Mouse (Mus musculus): ENCODE measurements at regions not wholly inside any gene's neighbourhood (a gene's known extent, or its start where the extent isn't known, plus 50 kb on each side); places are given as distances from the start of the nearest gene placed in this dataset.

DNA sequence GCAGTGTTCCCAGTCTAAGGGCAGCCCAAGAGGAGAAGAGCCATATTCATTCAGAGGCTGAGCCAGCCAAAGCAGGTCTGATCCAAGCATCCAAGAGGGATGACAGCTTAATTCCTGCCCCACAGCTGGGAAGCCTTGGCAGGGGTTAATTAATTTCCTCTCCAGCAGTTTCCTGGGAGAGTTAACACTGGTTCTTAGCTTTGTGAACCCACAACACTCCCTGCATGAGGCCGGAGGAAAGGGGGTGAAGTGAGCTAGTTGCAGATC lies 394.9 kb downstream of the Mllt3 start:
- no peak for ATAC-seq (ENCODE audit: low FRiP score, low read depth)
- 0% methylated on average over 1 of the region's 1 CpGs for WGBS
- H3K27ac ChIP-seq (replicated peaks): 0 out of 2 replicates have a peak overlapping the region, but pooled peaks have one; percentile 8

DNA sequence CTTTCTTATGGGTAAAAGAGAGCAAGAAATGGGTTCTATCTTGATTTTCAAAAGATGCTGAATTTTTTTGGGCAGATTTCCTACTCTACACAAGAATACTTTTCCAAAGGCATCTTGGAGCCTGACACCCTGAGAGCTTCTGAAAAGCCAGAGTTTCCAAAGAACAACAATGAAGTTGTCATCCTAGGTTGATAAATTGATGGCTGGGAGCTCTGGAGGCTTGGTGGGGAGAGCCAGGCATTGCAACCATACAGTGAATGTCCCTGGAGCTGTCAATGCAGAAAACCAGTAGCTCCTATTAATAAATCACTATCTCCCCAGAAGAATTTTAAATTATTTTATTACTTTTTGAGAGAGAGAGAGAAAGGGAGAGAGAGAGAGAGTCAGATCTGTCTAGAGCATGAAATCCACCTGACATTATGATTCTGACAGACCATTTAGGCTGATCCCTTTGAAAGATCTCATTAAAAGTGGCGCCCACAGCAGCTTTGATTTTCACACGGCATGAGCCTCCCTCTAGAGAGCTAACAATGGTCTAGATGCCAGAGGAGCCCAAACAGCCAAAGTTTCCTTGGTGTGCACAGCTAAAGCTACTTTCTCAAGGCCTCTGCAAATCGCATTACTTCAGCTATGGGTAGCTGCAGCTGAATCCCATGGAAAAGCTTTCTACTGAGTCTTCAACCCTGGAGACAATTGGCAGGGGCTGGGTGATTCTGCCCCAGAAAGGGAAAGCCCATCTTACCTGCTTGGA lies 395.4 kb downstream of the Mllt3 start:
- Histone ChIP-seq H3K9me3 (no peaks in the 10 kb centered on the region), H3K4me3 (no peak overlapping the region), H3K4me1 (replicated peaks) (peaks cover 15% of the 10 kb centered on the region), H3K4me2 (no peak overlapping the region), H3K27ac (replicated peaks) (0 out of 2 replicates have a peak overlapping the region, but pooled peaks have one; percentile 8), H3K9ac (no peak overlapping the region), H3K36me3 (no peaks in the 10 kb centered on the region), H3K27me3 (no peaks in the 10 kb centered on the region)
- no peak for ATAC-seq (ENCODE audit: low FRiP score, low read depth)
- WGBS: 20% methylated on average over 3 of the region's 3 CpGs

More for the DNA sequence above, 394.9 kb downstream of the Mllt3 start:
- Histone ChIP-seq H3K9me3 (no peaks in the 10 kb centered on the region), H3K36me3 (no peaks in the 10 kb centered on the region), H3K4me3 (no peak overlapping the region), H3K4me1 (replicated peaks) (peaks cover 15% of the 10 kb centered on the region), H3K27me3 (no peaks in the 10 kb centered on the region), H3K4me2 (no peak overlapping the region), H3K9ac (no peak overlapping the region)

DNA sequence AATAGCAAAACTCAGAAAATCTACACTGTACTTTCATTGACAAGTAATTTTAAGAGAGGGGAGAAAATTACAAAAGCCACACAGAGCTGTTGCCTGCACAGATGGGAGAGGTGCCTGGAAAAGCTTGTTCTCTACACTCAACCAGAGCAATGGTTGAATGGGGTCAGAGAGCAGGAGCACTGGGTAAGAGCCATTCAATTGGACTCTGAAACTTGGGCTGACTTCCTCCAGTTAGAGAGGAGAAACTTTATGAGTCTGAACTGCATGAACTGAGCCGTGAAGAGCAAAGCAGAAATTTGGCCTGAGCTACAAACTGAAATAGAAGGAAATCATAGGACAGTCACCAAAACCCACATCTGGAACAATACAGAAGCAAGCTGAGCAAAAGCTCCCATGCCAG lies 380.8 kb upstream of the Slc24a2 start:
- H3K4me1 ChIP-seq (replicated peaks): no peaks in the 10 kb centered on the region
- H3K27me3 ChIP-seq: no peaks in the 10 kb centered on the region
- H3K9ac ChIP-seq: no peak overlapping the region
- H3K9me3 ChIP-seq: no peaks in the 10 kb centered on the region
- H3K4me3 ChIP-seq: no peak overlapping the region
- no peaks in the 10 kb centered on the region for H3K36me3 ChIP-seq
- no peak overlapping the region for H3K27ac ChIP-seq (replicated peaks)
- 92% methylated on average over 1 of the region's 1 CpGs for WGBS
- H3K4me2 ChIP-seq: no peak overlapping the region
- no peak for ATAC-seq (ENCODE audit: low FRiP score, low read depth)

GRCm38 (mm10) chr4:87593644-87594043 lies 363.4 kb upstream of the Slc24a2 start:
- no peak overlapping the region for H3K4me2 ChIP-seq
- H3K4me3 ChIP-seq: no peak overlapping the region
- no peaks in the 10 kb centered on the region for H3K4me1 ChIP-seq (replicated peaks)
- no peaks in the 10 kb centered on the region for H3K9me3 ChIP-seq
- no peak overlapping the region for H3K9ac ChIP-seq
- H3K36me3 ChIP-seq: no peaks in the 10 kb centered on the region
- ATAC-seq (ENCODE audit: low FRiP score, low read depth): no peak
- WGBS: 88% methylated on average over 3 of the region's 3 CpGs
- no peak overlapping the region for H3K27ac ChIP-seq (replicated peaks)
- no peaks in the 10 kb centered on the region for H3K27me3 ChIP-seq

DNA sequence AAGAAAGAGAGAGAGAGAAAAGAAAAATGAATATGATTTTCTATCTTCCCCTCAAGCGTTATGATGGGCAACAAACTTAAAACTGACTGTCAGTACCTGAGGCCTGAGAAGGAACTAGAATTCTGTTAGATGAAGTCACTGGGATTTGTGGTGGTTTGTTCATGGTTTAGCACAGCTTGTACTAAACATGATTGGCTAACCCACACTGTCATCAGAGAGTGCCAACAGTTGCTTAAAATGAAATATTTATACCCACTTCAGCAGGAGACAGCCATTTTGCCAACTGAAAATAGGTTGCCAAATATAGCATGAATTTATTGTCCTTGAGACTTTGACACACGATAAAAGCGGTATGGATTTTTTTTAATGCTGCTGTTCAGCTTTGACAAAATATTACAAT lies 360.5 kb upstream of the Slc24a2 start:
- no peaks in the 10 kb centered on the region for H3K36me3 ChIP-seq
- H3K4me2 ChIP-seq: no peak overlapping the region
- H3K27me3 ChIP-seq: no peaks in the 10 kb centered on the region
- H3K4me3 ChIP-seq: no peak overlapping the region
- no peak overlapping the region for H3K27ac ChIP-seq (replicated peaks)
- 88% methylated on average over 3 of the region's 3 CpGs for WGBS
- no peak overlapping the region for H3K9ac ChIP-seq
- H3K4me1 ChIP-seq (replicated peaks): no peaks in the 10 kb centered on the region
- no peaks in the 10 kb centered on the region for H3K9me3 ChIP-seq
- no peak for ATAC-seq (ENCODE audit: low FRiP score, low read depth)

- 40% methylated on average over 3 of the region's 3 CpGs for WGBS
- no peak overlapping the region for H3K4me3 ChIP-seq
- H3K27me3 ChIP-seq: no peaks in the 10 kb centered on the region
- no peaks in the 10 kb centered on the region for H3K36me3 ChIP-seq
- no peaks in the 10 kb centered on the region for H3K9me3 ChIP-seq
- no peak overlapping the region for H3K9ac ChIP-seq
- H3K4me2 ChIP-seq: no peak overlapping the region
- H3K27ac ChIP-seq (replicated peaks): no peak overlapping the region
- no peaks in the 10 kb centered on the region for H3K4me1 ChIP-seq (replicated peaks)
- ATAC-seq (ENCODE audit: low FRiP score, low read depth): no peak
These were observed 347.9 kb upstream of the Slc24a2 start for GRCm38 (mm10) chr4:87578164-87578563.

DNA sequence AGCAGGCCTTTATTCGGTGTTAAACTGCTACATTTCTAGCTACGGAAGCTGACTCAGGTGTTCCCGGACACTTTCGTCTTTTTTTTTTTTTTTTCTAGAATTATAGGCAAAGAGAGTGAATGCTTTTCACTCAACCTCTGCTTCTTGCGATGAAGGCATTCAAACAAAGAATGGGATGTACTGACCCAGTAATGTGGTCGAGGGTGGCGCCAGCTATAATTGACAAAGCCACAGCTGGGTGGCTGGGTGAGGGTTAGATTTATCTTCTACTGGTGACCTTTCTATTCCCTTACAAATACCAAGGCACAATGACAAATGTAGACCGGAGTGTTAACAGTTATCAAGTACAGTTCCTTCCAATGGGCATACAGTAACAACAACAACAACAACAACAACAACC lies 340.7 kb upstream of the Slc24a2 start:
- ATAC-seq (ENCODE audit: low FRiP score, low read depth): peak; percentile 39; the same call in 1 of the 2 replicates
- no peak overlapping the region for H3K9ac ChIP-seq
- no peaks in the 10 kb centered on the region for H3K27me3 ChIP-seq
- peak overlapping the region; percentile 50 for H3K27ac ChIP-seq (replicated peaks)
- H3K4me3 ChIP-seq: peak overlapping the region; percentile 14
- H3K36me3 ChIP-seq: no peaks in the 10 kb centered on the region
- peak overlapping the region; percentile 51 for H3K4me2 ChIP-seq
- H3K4me1 ChIP-seq (replicated peaks): peaks cover 16% of the 10 kb centered on the region
- 48% methylated on average over 8 of the region's 8 CpGs for WGBS
- no peaks in the 10 kb centered on the region for H3K9me3 ChIP-seq

- Histone ChIP-seq H3K27ac (replicated peaks) (peak overlapping the region; percentile 50), H3K4me2 (peak overlapping the region; percentile 51), H3K4me3 (peak overlapping the region; percentile 14), H3K9me3 (no peaks in the 10 kb centered on the region), H3K9ac (no peak overlapping the region), H3K4me1 (replicated peaks) (peaks cover 16% of the 10 kb centered on the region), H3K27me3 (no peaks in the 10 kb centered on the region), H3K36me3 (no peaks in the 10 kb centered on the region)
- ATAC-seq (ENCODE audit: low FRiP score, low read depth): peak; percentile 93
- 36% methylated on average over 13 of the region's 13 CpGs for WGBS
These were observed 340.2 kb upstream of the Slc24a2 start for GRCm38 (mm10) chr4:87570470-87570891.

DNA sequence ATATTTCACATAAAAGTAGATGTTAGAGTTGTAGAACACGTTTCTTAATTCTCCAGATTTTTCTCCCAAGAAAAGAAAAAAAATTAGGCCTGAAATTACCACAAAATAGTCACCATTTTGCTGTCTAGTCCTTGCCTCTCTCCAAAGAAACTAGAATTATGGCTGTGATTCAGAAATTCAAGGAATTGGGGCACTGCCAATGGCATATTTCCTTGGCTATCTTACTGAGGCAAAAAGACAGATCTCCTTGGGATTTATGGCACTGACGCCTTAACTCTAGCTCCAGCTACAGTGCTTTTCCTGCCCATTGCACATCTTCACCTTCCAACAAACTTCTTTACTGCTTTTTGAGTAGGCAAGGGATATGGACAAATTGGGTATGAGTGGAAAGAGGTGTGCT lies 336.3 kb upstream of the Slc24a2 start:
- no peaks in the 10 kb centered on the region for H3K36me3 ChIP-seq
- no peak for ATAC-seq (ENCODE audit: low FRiP score, low read depth)
- 80% methylated on average over 2 of the region's 2 CpGs for WGBS
- H3K4me2 ChIP-seq: no peak overlapping the region
- H3K27me3 ChIP-seq: no peaks in the 10 kb centered on the region
- H3K9ac ChIP-seq: no peak overlapping the region
- H3K9me3 ChIP-seq: no peaks in the 10 kb centered on the region
- H3K27ac ChIP-seq (replicated peaks): no peak overlapping the region
- no peak overlapping the region for H3K4me3 ChIP-seq
- H3K4me1 ChIP-seq (replicated peaks): peaks cover 16% of the 10 kb centered on the region

- no peak overlapping the region for H3K4me2 ChIP-seq
- 83% methylated on average over 3 of the region's 3 CpGs for WGBS
- H3K36me3 ChIP-seq: no peaks in the 10 kb centered on the region
- H3K4me1 ChIP-seq (replicated peaks): no peaks in the 10 kb centered on the region
- no peaks in the 10 kb centered on the region for H3K9me3 ChIP-seq
- H3K9ac ChIP-seq: no peak overlapping the region
- no peaks in the 10 kb centered on the region for H3K27me3 ChIP-seq
- no peak overlapping the region for H3K27ac ChIP-seq (replicated peaks)
- no peak overlapping the region for H3K4me3 ChIP-seq
- no peak for ATAC-seq (ENCODE audit: low FRiP score, low read depth)
These were observed 324.6 kb upstream of the Slc24a2 start for GRCm38 (mm10) chr4:87554912-87555311.

All from hindbrain, embryonic 15.5 days (tissue).